Mouse (Mus musculus): ENCODE measurements around the gene Prss23. TPM values are rescaled to one million over a fixed set of nuclear protein-coding genes. Genes with fewer than 3 reads are reported as not detected.
A peak's percentile ranks its signal among the peaks of the same experiment; 100 is the strongest.

Prss23 gene
- polyA plus RNA-seq, 1 experiment from 2014 or later, result 67.7 TPM

DNA sequence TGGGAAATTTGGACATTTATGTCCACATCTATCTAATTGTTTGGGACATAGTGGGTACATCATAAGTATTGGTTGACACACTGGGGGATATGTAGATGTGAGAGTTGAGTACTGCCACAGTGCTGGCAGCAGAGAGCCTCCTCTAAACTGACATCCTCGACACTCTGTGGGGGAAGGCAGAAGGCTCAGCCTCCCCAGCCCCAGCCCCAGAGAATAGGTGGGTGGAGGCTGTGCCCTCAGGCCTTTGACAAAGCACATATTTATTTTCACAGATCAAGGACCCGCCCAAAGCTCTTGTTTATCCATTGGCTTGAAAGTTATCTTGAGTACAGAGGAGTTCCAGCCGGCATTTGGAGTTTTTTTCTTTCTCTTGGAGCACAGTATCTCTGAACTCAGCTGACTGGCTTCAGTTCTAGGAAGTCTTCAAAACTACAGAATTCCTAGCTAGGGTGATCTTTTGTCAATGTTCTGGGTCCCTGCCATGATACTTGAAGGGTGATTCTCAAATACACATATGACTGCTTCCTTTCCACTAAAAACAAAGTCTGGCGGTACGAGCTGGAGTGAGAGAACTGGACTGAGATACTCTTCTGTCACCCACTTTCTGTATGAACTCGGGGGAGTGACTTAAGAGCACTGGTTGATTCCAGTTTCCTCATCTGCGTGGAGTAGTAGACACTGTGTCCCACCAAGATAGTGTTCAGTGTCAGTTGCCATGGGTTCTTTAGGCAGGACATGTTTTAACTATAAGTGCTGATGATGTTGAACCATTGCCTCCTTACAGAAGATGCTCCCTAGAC is 43.0 kb downstream of the Prss23 start:
- H3K9me3 ChIP-seq (ENCODE audit: control insufficient read depth, low read length), result no peaks in the 10 kb centered on the region
- no peaks in the 10 kb centered on the region for H3K36me3 ChIP-seq (ENCODE audit: control insufficient read depth, insufficient read depth, low read length)
- 29% methylated on average over 7 of the region's 7 CpGs for WGBS
- 0 out of 2 replicates have a peak, but pooled peaks cover 4% of the 10 kb centered on the region for H3K4me1 ChIP-seq (replicated peaks; ENCODE audit: control insufficient read depth, insufficient read depth)
- H3K27me3 ChIP-seq (ENCODE audit: control insufficient read depth, insufficient read depth, low read length), result no peaks in the 10 kb centered on the region
- ATAC-seq (ENCODE audit: low FRiP score, low TSS enrichment) (peak; percentile 78), DNase-seq (ENCODE audit: low spot score) (no peak)
- TF ChIP-seq CTCF (IDR thresholded peaks at IDR 0.05; ENCODE audit: low read depth) (no peak), EP300 (optimal IDR thresholded peaks at IDR 0.05) (no peak)
- no peak overlapping the region for H3K27ac ChIP-seq (replicated peaks)
- no peak overlapping the region for H3K9ac ChIP-seq (ENCODE audit: low read length)
- no peak overlapping the region for H3K4me3 ChIP-seq (ENCODE audit: low read depth, low read length)
- no peak overlapping the region; the same call in 1 of the 2 replicates for H3K4me2 ChIP-seq (replicated peaks; ENCODE audit: low read depth)

DNA sequence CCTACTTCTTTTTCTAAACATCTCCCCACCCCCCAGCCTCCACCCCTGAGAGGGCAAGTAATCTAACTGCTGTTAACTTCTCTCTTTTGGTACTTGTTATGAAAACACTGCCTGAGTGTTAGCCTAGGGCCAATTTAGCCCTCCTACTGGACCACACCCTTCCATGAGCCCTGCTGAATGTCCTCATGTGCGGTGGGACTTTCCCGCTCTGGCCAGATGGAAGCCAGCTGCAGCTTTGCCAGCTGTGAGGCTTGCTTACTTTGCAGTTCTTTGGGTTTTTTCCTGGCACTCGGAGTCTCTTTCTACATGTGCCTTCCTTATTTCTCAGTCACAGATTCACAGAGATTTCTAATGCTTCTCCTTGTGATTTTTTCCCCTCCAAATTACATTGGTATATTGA is 45.3 kb downstream of the Prss23 start:
- H3K9ac ChIP-seq (ENCODE audit: low read length), result no peak overlapping the region
- no peaks in the 10 kb centered on the region for H3K27me3 ChIP-seq (ENCODE audit: control insufficient read depth, insufficient read depth, low read length)
- no peaks in the 10 kb centered on the region for H3K9me3 ChIP-seq (ENCODE audit: control insufficient read depth, low read length)
- no peak overlapping the region for H3K27ac ChIP-seq (replicated peaks)
- no peak overlapping the region for H3K4me2 ChIP-seq (replicated peaks; ENCODE audit: low read depth)
- no peak overlapping the region for H3K4me3 ChIP-seq (ENCODE audit: low read depth, low read length)
- 0 out of 2 replicates have a peak, but pooled peaks cover 4% of the 10 kb centered on the region for H3K4me1 ChIP-seq (replicated peaks; ENCODE audit: control insufficient read depth, insufficient read depth)
- no peaks in the 10 kb centered on the region for H3K36me3 ChIP-seq (ENCODE audit: control insufficient read depth, insufficient read depth, low read length)
- ATAC-seq (ENCODE audit: low FRiP score, low TSS enrichment), result no peak
- WGBS, result 12% methylated on average over 3 of the region's 3 CpGs
- DNase-seq (ENCODE audit: low spot score), result no peak
- TF ChIP-seq EP300 (optimal IDR thresholded peaks at IDR 0.05), result no peak
- no peak for TF ChIP-seq CTCF (IDR thresholded peaks at IDR 0.05; ENCODE audit: low read depth)

DNA sequence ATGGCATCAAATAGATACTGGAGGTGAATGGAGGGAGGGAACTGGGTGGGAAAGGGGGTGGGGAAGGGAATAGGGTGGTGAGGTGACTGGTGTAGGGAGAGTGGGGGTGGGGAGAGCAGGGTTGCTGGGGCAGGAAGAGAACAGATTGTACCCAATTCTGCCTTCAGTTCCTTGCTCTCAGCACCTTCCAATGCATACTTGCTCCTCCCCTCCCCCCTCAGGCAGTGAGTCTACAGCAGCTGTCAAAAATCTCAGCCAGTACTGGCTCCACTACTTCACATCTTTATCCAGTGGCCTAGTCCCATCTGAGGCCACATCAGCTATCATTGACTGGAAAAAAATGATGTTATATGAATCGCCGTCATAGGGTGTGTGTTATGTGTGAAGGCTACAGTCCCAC is 48.5 kb downstream of the Prss23 start:
- no peak overlapping the region for H3K27ac ChIP-seq (replicated peaks)
- WGBS, result 67% methylated on average over 2 of the region's 2 CpGs
- ATAC-seq (ENCODE audit: low FRiP score, low TSS enrichment) (peak; percentile 61), DNase-seq (ENCODE audit: low spot score) (peak; percentile 16)
- no peaks in the 10 kb centered on the region for H3K9me3 ChIP-seq (ENCODE audit: control insufficient read depth, low read length)
- H3K9ac ChIP-seq (ENCODE audit: low read length), result no peak overlapping the region
- no peak for TF ChIP-seq EP300 (optimal IDR thresholded peaks at IDR 0.05)
- no peak for TF ChIP-seq CTCF (IDR thresholded peaks at IDR 0.05; ENCODE audit: low read depth)
- no peak overlapping the region for H3K4me3 ChIP-seq (ENCODE audit: low read depth, low read length)
- H3K4me1 ChIP-seq (replicated peaks; ENCODE audit: control insufficient read depth, insufficient read depth), result 0 out of 2 replicates have a peak, but pooled peaks cover 4% of the 10 kb centered on the region
- no peak overlapping the region for H3K4me2 ChIP-seq (replicated peaks; ENCODE audit: low read depth)
- H3K36me3 ChIP-seq (ENCODE audit: control insufficient read depth, insufficient read depth, low read length), result no peaks in the 10 kb centered on the region
- H3K27me3 ChIP-seq (ENCODE audit: control insufficient read depth, insufficient read depth, low read length), result no peaks in the 10 kb centered on the region

DNA sequence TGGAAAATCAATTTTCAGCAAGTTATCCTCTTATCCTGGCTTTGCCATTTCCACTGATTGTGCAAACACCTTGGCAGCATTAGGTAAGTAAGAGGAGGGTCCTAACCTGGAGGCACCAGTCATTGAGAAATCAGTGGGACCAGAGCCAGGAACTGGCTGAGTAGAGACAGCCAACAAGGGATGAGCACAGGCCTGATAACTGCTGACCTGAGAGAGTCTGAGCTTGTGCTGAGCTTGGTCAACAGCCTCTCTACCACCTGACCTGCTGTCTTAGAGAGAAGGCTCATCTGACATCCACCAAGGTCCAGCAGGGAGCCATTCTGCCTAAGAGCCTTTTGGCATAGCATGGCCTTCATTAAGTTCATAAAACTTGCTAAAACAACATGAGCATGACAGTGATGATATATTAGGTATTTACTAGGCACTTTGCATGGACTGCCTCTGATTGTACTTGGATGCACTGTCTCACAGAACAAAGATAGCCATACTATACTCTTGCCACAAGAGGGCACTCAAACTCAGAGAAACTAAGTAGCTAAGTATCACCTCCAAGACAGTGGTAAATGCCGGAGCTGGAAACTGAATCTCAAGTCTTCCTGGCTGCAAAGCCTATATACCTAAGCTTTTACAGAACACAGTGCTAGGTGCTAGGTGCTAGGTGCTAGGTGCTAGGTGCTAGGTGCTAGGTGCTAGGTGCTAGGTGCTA is 49.5 kb downstream of the Prss23 start:
- Histone ChIP-seq H3K27ac (replicated peaks) (no peak overlapping the region), H3K4me1 (replicated peaks; ENCODE audit: control insufficient read depth, insufficient read depth) (0 out of 2 replicates have a peak, but pooled peaks cover 4% of the 10 kb centered on the region), H3K9me3 (ENCODE audit: control insufficient read depth, low read length) (no peaks in the 10 kb centered on the region), H3K9ac (ENCODE audit: low read length) (no peak overlapping the region), H3K4me3 (ENCODE audit: low read depth, low read length) (no peak overlapping the region), H3K4me2 (replicated peaks; ENCODE audit: low read depth) (no peak overlapping the region), H3K36me3 (ENCODE audit: control insufficient read depth, insufficient read depth, low read length) (no peaks in the 10 kb centered on the region), H3K27me3 (ENCODE audit: control insufficient read depth, insufficient read depth, low read length) (no peaks in the 10 kb centered on the region)
- DNase-seq (ENCODE audit: low spot score), result peak; percentile 18
- TF ChIP-seq CTCF (IDR thresholded peaks at IDR 0.05; ENCODE audit: low read depth) (peak; percentile 91), EP300 (optimal IDR thresholded peaks at IDR 0.05) (no peak)
- WGBS, result 6% methylated on average over 1 of the region's 1 CpGs
- ATAC-seq (ENCODE audit: low FRiP score, low TSS enrichment), result peak; percentile 58

DNA sequence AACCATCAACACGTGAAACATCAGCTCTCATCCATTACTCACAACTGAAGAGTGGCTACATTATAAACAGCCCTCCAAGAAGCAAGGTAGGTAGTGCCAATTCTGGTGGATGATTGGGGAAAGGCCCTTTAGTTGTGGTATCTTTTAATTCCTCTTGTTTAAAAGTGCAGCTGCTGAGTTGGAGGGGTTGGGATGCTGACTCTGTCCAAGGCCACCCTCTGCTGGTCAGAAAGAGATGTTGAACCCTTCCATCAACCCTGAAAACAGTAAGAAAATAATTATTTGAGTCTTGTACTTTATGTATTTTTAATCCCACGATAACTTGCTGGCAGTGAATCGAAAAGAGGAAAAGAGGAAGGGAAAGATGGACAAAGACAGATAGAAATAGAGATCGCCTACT is 53.5 kb downstream of the Prss23 start:
- no peak overlapping the region for H3K27ac ChIP-seq (replicated peaks)
- H3K9me3 ChIP-seq (ENCODE audit: control insufficient read depth, low read length), result no peaks in the 10 kb centered on the region
- H3K9ac ChIP-seq (ENCODE audit: low read length), result no peak overlapping the region
- no peak overlapping the region for H3K4me3 ChIP-seq (ENCODE audit: low read depth, low read length)
- H3K4me1 ChIP-seq (replicated peaks; ENCODE audit: control insufficient read depth, insufficient read depth), result no peaks in the 10 kb centered on the region
- DNase-seq (ENCODE audit: low spot score), result peak; percentile 38
- ATAC-seq (ENCODE audit: low FRiP score, low TSS enrichment), result 0 out of 2 replicates have a peak, but pooled peaks have one; percentile 48
- no peak overlapping the region for H3K4me2 ChIP-seq (replicated peaks; ENCODE audit: low read depth)
- no peaks in the 10 kb centered on the region for H3K36me3 ChIP-seq (ENCODE audit: control insufficient read depth, insufficient read depth, low read length)
- TF ChIP-seq CTCF (IDR thresholded peaks at IDR 0.05; ENCODE audit: low read depth) (peak; percentile 88), EP300 (optimal IDR thresholded peaks at IDR 0.05) (no peak)
- H3K27me3 ChIP-seq (ENCODE audit: control insufficient read depth, insufficient read depth, low read length), result no peaks in the 10 kb centered on the region
- WGBS, result 32% methylated on average over 4 of the region's 4 CpGs

Measured in stomach, postnatal 0 days (tissue).